Mouse (Mus musculus) adipocyte (in vitro differentiated cells): ENCODE measurements at regions not wholly inside any gene's neighbourhood (a gene's known extent, or its start where the extent isn't known, plus 50 kb on each side); places are given as distances from the start of the nearest gene placed in this dataset.

ENCODE experiments used
- DNase-seq: peaks from one replicate; pipeline ENCODE4 v3.0.0-alpha.2; 2016; ENCODE audit warnings: low spot score

- DNase-seq, result no peak
These were observed 422.4 kb upstream of the Fat1 start for GRCm38 (mm10) chr8:44512876-44513275.

- peak; percentile 29 for DNase-seq
These were observed 409.3 kb upstream of the Fat1 start for GRCm38 (mm10) chr8:44525915-44526314.

GRCm38 (mm10) chr8:44529696-44530095 lies 405.6 kb upstream of the Fat1 start:
- DNase-seq, result no peak

- no peak for DNase-seq
These were observed 386.4 kb upstream of the Fat1 start for GRCm38 (mm10) chr8:44548885-44549284.

GRCm38 (mm10) chr8:44559161-44559560 lies 376.1 kb upstream of the Fat1 start:
- no peak for DNase-seq

GRCm38 (mm10) chr8:44576314-44576858 lies 358.9 kb upstream of the Fat1 start:
- DNase-seq, result no peak

- no peak for DNase-seq
These were observed 358.3 kb upstream of the Fat1 start for GRCm38 (mm10) chr8:44576993-44577392.
